Mouse (Mus musculus) embryo, embryonic 11.5 days (tissue): ENCODE results near the gene Med25.
"Not testable (repeated sequence)": the region's sequence is repeated elsewhere in the genome, so short reads cannot be mapped to it uniquely, and the experiment has no call there.

ENCODE experiments used
- DNase-seq: peaks from one replicate; pipeline ENCODE4 v3.0.0-alpha.2; 2012; ENCODE audit warnings: low read depth, low spot score

Med25 gene

DNA sequence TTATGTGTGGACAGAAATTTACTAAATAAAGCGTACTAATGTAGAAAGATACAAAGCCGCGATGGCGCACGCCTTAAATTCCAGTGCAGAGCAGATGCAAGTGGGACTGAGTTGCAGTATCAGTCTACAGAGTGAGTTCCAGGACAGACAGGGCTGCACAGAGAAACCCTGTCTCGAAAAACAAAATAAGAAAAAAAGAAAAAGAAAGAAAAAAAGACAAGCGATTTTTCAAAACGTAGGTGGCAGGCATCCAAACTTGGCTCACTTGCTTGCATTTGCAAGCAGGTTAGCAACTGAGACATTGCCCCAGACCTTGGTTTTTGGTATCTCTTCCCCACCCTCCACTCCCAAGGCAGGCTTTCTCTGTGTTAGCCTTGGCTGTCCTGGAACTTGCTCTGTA, 685 bp upstream of the Med25 start:
- DNase-seq: no peak

DNA sequence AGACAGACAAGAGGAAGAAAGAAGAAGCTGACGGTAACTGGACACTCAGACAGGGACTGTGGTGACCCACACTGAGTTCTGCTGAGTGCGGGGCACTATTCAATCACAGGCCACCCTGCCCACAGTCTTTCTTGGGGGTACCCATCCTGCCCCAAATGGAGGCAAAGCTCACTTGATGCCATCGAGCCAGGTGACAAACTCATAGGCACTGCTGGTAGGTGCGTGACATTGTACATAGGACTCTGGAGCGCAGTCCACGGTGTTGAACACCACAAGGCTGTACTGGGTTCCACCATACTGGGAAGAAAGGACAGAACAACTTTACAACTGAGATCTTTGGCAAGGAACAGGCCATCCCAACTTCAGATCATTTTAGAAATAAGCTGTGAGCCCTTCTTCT, 901 bp downstream of the Med25 start:
- DNase-seq: no peak

DNA sequence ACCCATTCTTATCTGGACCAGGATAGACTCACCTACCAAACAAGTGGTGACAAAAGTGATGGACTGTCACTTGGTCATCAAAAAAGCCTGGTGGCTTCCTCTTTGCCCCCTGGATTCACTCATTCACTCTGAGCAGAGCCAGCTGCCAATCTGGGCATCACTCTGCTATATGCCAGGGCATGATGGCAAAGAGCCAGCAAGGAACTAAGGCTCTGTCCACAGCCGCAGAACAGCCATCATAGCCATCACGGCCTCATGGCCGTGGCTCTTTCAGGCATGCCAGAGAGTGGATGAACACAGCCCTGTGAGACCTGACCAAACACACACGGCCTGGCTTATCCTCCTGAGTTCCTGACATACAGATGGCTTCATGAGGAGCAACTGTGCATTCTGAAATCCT, 1.8 kb downstream of the Med25 start:
- no peak for DNase-seq

DNA sequence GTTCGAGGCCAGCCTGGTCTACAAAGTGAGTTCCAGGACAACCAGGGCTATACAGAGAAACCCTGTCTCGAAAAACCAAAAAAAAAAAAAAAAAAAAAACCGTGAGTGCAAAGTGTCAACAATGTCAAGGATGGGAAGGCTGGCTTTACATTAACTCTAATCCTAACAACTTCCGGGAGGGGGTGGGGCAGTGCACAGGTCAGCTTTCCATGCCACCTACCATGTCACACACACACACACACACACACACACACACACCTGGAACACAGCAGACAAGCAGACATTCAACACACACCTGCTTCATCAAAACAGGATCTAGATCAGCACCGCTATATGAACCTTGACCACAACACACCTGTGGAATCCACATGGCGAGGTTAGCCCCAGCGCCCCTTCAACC, 2.3 kb downstream of the Med25 start:
- DNase-seq: no peak

DNA sequence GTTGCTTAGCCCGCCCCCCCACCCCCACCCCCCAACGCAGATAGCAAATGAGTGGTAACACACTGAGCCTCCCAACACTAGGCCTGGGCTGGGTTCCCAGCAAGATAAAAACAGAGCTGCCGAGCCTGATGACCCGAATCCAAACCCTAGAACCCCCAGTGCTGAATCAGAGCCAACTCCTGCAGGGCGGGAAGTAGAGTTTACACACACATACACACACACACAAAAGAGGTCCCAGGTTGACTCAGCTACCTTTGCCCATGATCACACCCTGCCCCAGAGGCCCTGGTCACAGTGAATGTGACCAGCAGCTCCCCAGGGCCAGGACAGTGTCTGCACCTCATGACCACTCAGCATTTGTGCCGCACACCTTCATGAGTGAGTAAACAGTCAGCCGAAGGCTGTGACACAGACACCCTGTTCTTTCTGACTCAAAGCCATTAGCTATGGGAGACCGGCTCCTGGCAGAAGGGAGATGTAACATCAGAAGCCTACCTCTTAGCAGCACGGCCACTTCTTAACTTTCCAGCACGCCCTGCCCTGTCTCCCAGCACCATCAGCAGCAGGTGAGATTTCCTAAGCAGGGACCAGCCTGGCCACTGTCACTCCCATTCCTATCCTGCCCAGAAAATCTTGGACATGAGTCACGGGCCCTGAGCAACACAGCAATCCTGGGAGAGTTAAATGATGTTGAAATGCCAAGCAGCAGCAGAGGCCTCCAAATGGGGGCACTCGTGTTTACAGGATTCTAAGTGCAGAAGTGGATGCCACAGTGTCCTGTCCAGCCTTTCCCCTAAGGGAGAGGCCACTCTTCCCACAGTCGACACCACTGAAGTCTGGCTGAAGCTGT, 4.0 kb downstream of the Med25 start:
- no peak for DNase-seq

DNA sequence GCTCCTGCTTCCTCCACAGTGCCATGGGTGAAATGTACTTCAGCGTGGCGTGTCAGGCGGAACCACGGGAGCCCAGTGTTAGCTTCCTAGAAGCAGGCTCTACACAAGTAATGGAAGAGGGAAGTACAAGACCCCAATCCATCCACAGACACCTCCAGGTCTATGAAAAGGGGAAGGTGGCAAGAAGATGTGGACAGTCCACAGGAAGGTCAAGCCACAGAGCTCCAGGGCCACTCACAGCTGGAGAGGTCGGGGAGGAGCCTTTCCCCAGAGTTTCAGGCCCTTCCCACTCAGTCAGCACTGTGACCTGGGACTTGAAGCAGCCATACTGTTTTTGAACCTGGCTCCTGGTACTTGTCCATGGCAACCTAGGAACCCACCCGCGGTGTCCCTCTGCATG, 5.5 kb downstream of the Med25 start:
- DNase-seq: no peak

DNA sequence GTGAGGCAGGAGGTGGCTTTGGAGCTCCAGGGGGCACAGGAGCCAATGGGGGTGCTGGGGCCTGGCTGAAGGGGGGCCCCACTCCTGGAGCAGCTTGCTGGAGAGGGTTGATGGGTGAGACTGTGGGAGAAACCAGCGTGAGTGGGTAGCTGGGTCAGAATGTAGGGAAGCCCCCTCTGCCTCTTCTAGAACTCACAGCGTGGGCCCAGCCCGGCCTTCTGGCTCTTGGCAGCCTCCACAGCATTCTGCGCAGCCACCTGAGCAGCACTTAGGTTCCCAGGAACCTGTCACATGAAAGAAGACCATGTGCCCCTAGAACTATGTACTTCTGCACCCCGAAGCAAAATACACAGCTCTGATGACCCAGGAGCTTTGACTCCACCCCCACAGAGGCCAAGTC, 7.9 kb downstream of the Med25 start:
- DNase-seq: no peak

DNA sequence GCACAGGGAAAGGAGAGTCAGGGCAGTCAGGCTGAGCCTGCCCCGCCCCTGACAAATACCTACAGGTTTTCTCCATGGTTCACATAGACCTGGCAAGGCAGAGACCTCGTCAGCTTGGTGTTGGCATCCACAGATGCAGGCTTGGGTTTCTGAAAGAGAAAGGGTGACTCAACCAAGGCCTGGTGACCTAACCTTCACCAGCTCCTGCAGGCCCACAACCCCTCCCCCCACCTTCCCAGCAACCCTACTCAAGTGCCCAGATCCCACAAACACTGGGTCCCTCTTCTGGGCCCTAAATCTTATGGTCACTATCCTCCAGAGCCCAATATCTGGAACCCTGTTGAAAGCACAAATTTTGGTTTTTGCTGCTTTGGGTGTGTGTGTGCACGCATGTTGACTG, 9.5 kb downstream of the Med25 start:
- DNase-seq: no peak

DNA sequence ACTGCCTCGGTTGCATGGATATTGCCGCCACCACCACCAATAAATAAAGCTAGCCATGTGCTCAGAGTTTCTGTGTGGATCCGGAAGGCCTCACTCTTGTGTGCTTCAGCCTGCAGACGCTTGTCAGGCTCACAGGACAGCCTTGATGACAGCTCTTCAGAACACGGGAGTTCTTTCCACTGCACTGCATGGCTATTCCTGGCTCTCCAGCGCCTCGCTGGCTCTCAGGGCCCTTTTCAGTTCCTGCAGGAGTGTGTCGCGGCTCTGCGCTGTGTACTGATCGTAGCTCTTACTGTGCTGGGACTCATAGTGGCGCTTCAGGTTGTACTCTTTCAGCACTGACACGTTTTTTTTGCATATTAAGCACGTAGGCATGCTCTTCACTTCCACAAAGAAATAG, 14.7 kb downstream of the Med25 start:
- DNase-seq: no peak

DNA sequence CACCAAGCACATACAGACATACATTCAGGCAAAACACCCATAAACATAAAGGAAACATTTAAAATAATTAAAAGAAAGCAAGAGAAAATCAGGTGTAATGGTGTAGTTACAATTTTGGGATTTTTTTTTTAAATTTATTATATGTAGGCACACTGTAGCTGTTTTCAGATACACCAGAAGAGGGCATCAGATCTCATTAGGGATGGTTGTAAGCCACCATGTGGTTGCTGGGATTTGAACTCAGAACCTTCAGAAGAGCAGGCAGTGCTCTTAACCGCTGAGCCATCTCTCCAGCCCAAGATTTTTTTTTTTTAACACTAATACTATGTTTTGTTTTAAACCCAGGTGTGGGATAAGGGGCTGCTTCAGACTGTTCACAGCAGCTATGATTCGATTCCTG, 20.7 kb downstream of the Med25 start:
- not testable (repeated sequence) for DNase-seq

DNA sequence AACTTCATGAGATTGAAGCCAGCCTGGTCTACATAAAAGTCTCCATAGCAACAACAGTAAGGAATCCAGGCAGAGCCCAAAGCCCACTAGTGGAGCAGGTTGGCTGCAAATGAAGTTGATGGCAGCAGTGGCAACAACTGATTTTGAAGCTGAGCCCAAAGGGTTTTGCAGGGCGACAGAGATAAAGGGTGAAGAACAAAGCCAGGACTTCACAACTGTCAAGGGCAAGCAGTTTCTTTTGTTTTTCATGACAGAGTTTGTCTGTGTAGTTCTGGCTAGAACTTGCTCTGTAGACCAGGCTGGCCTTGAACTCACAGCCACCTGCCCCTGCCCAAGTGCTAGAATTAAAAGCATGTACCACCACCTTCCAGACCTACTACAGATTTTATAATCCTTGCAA, 21.3 kb downstream of the Med25 start:
- DNase-seq: no peak

DNA sequence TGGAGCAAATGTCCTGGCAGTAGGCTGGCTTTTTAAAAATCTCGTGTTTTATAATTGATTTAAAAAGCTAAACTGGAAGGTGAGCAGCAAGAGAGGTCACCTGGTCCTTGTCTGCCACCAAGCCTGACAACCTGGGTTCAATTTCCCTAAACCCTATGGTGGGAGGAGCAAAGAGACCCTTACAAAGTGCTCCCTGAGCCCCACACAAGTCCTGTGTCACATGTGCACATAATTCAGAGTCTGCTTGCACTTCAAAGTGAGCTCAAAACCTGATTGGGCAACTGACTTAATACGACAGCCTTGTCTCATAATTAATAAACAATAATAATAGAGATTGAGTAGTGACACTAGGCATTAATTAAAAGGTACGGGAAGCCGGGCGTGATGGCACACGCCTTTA, 21.9 kb downstream of the Med25 start:
- no peak for DNase-seq

DNA sequence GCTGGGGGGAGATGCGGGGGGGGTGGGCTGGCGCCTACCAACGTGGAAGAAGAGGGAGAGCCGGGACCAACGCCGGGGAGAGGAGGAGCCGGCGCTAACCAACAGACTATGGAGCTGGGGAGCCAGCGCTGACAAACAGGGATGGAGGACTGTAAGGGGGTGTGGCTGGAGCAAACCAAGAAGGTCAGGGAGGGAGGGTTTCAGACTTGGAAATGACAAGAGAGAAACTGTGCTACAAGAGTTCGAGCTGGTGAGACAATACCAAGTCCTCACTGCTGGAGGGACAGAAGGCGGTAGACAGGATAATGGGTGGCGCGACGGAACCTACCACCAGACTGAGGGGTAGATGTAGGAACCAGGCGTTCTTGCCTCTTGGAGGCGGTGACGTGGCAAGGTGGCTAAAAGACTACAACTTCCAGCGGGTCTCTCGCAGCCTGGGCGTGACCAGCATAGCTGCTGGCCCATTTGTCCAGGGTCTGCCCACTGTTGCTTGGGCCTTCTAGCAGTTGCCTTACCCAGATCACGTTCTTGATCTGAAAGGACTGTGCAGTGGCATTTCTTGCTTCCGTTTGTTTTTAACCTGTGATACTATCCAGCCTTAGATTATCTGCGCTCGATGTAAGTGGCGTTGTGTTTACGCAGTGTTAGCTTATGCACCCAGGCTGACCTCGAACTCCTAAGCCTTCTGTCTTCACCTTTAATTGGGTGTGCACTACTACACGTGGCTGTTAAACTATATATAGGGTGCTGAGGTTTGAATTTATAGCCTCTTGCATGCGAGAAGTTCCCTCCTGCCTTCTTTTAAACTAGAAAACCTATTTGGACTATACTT, 22.6 kb downstream of the Med25 start, which contains the start of gene Ptov1:
Gene Ptov1, minus strand, starts transcription at position 92 of the 832 bp plus-strand sequence.
- DNase-seq: peak; percentile 90

DNA sequence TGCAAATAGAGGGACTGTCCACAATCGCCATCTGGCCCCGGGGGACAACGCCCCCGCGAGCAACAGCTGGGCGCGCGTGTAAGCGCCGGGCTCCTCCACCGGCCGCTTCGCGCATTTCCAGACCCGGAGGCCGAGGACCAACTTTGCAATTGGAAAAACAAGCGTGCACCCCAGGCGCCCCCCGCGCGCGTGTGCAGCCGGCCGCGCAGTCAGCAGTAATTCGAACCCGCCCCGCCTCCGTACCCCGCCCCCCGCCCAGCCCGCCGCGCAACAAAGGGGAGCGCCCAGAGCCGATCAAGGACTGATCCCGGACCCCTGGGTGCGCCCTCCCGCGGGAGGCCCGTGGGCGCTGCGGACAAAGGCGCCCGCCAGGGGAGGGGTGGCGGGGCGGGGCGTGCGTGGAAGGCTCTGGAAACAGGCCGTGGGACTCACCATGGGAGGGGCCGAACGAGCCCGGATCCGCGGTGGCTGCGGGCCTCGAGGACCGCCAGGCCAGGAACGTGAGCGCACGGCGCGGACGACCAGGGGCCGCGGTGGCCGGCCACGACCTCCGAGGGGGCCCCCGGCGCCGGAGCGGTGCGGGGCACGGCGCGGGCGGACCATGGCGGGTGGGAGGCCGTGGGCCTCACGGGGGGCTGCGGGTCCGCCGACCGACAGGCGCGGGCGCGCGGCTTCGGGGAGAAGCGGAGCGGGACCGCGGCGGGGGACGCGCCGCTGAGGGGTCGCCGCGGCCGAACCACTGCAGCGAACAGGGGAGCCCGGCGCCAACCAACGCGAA, 23.4 kb downstream of the Med25 start:
- DNase-seq: peak; percentile 54

DNA sequence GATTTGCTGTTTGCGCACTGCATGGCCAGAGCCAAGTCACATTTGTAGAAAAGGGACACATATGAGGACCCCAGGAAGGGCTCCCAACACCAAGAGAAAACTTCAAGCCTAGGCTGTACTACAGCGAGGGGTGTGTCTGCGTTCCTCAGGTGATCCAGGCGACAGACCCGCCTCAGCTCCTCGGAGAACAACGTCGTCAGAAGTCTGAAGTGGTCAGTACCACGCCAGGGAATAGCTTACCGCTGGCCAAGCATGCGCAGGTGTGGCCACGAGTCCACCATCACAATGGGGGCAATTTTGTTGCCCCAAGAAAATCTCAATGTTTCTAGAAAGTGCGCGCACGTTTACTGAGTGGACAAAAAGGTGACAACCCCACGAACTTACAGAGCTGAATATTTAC, 24.0 kb downstream of the Med25 start:
- no peak for DNase-seq

DNA sequence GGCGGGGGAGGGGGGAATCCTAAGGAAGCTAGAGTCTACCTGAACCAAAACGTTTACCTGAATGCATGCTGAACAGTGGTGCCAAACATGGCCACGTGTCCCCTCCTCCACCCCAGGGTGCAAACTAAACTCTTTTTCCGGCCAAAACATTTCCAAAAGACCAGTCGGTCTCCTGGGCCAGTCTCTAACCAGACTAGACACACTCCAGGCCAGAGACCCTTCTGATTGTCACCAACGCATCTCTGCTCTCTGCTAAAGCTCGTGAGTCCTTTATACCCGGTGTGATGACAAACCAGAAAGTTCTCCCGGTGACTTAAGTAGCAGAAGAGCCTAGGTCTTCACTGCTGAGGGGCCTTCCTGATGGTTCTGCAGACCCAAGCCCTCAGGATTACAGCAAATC, 24.7 kb downstream of the Med25 start:
- no peak for DNase-seq

DNA sequence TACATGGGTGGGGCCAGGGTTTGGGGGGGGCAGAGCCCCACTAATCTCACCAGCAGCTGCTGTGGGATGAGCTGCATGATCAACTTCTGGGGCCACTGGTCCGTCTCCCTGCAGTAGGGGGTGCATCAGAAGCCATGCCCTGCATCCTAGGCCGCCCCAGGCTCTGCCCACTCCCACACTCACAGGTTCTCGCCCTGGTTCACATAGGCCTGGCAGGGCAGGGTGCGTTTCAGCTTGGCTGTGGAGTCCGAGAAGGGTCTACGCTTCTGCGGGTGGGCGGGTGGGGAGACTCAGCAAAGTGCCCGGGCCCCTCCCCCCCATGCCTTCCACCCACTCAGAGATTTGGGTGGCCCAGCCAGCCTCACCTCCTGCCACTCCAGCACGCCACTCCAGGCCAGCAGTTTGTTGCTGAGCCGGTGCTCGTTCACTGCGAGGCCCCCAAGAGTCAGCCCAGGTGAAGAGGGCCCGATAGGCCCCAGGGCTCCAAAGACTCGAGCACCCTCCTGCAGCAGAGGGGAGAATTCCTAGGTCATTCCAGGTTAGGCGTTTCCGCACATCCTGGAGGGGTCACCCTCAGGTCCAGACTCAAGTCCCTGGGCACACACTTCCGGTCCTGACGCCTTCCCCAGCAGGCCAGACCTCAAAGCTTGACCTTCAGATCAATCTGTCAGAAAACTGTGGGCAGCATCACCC, 25.4 kb downstream of the Med25 start:
- no peak for DNase-seq

DNA sequence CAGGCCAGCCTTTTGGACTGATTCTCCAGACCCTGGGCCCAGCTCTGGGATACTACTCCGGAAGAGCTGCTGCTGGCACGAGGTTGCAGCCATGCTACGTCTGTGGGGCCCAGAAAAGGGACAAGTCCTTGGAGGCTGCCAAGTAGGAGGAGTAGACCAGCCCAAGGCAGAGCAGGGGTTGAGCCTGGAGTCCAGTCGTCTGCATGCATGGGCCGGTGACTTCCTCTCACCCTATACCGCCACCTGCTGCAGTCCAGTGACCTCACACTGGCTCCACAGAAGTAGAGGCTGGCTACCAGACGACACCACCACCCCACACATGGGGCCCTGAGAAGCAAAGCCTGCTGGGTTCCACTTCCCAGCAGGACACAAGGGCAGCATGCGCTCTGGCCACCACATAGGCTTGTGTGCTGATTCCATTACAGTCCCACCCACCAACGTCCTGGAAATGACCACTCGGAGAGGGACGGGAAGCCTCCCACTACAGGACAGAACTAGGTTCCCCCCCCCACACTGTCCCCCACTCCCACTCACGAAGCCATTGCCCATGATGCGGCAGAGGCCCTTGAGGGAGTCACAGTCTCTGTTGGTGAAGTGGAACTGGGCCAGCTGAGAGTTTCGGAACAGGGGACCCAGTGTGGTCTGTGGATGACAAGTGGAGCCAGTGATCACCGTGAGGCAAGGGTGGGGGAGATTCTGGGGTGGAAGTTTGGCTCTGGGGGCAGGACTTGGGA, 26.1 kb downstream of the Med25 start:
- DNase-seq: no peak

DNA sequence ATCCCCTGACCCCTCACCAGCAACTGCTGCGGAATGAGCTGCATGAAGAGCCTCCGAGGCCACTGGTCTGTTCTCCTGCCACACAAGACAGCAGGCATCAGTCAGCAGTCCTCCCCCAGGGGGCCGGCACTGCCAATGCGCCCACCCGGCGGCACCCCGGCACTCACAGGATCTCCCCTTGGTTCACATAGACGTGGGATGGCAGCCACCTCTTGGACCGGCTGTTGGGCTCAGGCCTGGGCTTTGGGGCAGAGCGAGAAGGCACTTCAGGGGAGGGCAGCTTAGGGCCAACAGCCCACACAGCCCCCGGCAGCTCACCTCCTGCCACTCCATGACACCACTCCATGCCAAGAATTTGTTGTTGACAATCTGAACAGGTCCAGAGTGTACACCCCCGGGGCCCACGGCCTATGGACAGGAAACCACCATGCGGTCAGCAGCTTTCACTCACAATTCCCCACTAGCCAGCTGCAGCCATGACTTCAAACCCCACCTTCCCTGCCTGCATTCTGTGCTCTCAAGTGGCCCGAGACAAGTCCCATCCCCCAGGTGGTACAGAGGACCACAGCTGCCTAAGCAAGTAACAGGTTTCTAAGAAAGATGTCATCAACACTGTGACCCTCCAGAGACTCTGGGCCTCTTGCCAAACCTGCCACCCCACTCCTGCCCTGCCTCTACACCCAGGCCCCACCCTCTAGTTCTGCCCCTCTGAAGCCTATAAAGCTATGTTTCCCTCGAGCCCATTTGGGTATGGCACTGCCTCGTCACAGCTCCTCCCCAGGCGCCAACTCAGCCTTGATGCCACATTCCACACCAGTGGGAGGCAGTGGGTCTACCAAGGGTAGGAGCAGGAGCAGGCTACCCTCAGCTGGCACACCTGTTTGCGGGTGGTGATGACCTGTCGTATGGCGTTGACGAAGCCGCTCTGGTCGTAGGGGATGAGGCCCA, 27.6 kb downstream of the Med25 start:
- DNase-seq: no peak
